Mouse (Mus musculus): ENCODE data around the gene Ggnbp2. TPM values are rescaled to one million over a fixed set of nuclear protein-coding genes. Genes with fewer than 3 reads are reported as not detected.

The Ggnbp2 gene
- total RNA-seq, 1 experiment from 2014 or later: 286 TPM

DNA sequence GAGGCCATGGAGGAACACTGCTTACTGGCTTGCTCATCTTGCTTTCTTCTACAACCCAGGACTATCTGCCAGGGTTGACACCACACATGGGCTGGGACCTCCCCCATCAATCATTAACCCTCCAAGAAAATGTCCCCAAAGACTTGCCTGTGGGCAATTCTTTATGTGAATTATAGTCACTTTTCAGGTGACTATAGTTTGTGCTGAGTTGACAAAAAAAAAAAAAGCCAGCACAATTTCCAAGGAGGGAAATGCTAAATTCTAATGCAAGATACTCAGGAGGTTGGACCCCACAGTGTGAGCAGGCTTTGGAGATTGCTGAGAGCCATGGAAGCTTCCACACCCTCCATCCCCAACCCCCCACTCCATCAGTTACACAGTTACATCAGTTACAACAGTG lies 77.1 kb downstream of the Ggnbp2 start:
- ATAC-seq (ENCODE audit: extremely low read depth, insufficient number of reproducible peaks, low FRiP score, poor library complexity, severe bottlenecking): no peak

DNA sequence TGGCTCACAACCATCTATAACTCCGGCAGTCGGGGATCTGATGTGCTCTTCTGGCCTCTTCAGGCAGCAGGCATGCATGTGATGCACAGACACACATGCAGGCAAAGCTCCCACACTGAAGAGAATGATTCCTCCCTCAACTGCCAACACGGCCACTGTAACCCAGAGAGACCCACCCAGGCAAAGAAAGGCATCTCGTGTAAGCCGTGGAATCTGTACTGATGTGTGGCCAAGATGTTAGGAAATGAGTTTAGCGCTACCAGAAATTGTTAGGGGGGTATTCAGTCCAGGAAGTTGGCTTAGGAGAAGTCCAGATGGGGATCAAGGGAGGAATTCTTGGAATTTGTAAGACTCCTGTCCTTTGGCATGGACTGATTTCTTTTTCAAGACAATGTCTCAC lies 80.2 kb downstream of the Ggnbp2 start:
- no peak for ATAC-seq (ENCODE audit: extremely low read depth, insufficient number of reproducible peaks, low FRiP score, poor library complexity, severe bottlenecking)

Other genes starting within 250 kb of the Ggnbp2 start
- 6.3 and 8.1 TPM in 2 replicates for gene Mrm1, start 51.3 kb downstream of the Ggnbp2 start, total RNA-seq (2017)
- gene Dhrs11, start 41.8 kb downstream of the Ggnbp2 start, total RNA-seq (2017): 10.0 and 12.4 TPM in 2 replicates
- gene Myo19, start 9.3 kb upstream of the Ggnbp2 start, total RNA-seq (2017): 4.1 and 4.8 TPM in 2 replicates
- 5.3 and 7.8 TPM in 2 replicates for gene Pigw, start 9.5 kb upstream of the Ggnbp2 start, total RNA-seq (2017)
- 11.8 and 12.6 TPM in 2 replicates for gene Znhit3, start 45.5 kb upstream of the Ggnbp2 start, total RNA-seq (2017)
- not detected in 2 replicates for gene Car4, start 87.0 kb upstream of the Ggnbp2 start, total RNA-seq (2017)